Mouse (Mus musculus) lung, embryonic 15.5 days (tissue): ENCODE results near the gene Fam131c. TPM values are rescaled to one million over a fixed set of nuclear protein-coding genes. Genes with fewer than 3 reads are reported as not detected.

ENCODE experiments used
- ATAC-seq: fragments of 200-750 bp; cut with Nextera tagmentation; 2 replicates; pipeline ENCODE4 v1.8.0; 2017; ENCODE audit warnings: moderate number of reproducible peaks, borderline replicate concordance; ENCODE audit not compliant: low FRiP score, low TSS enrichment; ENCODE audit errors: extremely low read depth
- H3K27ac ChIP-seq: fragments of 300-500 bp; sonication (generic); 2 replicates; pipeline ENCODE4 v1.5.1; 2015; ENCODE audit warnings: moderate library complexity, mild to moderate bottlenecking, inconsistent platforms
- H3K27me3 ChIP-seq: fragments of 300-500 bp; sonication (generic); 2 replicates; pipeline ENCODE4 v1.6.1; 2015; ENCODE audit warnings: inconsistent platforms
- H3K36me3 ChIP-seq: fragments of 300-500 bp; sonication (generic); 2 replicates; pipeline ENCODE4 v1.6.1; 2015; ENCODE audit warnings: inconsistent platforms
- H3K4me1 ChIP-seq: fragments of 300-500 bp; sonication (generic); 2 replicates; pipeline ENCODE4 v1.6.1; 2015; ENCODE audit warnings: inconsistent platforms
- H3K4me2 ChIP-seq: fragments of 300-500 bp; sonication (generic); 2 replicates; pipeline ENCODE4 v1.6.1; 2015; ENCODE audit warnings: inconsistent platforms, mild to moderate bottlenecking, moderate library complexity
- H3K4me3 ChIP-seq: fragments of 300-500 bp; sonication (generic); 2 replicates; pipeline ENCODE4 v1.5.1; 2015; ENCODE audit warnings: mild to moderate bottlenecking, inconsistent platforms
- H3K9ac ChIP-seq: fragments of 300-500 bp; sonication (generic); 2 replicates; pipeline ENCODE4 v1.6.1; 2015; ENCODE audit warnings: inconsistent platforms
- H3K9me3 ChIP-seq: fragments of 300-500 bp; sonication (generic); 2 replicates; pipeline ENCODE4 v1.6.1; 2016; ENCODE audit warnings: inconsistent platforms
- WGBS: fragments of 180-500 bp; shearing (Covaris S2); methylation state at CpG from one replicate; pipeline ENCODE4 v1.1.7; 2015; 5-methylcytosine and 5-hydroxymethylcytosine counted together
- polyA plus RNA-seq: library from polyadenylated mRNA; unstranded; fragments of >200 nt; fragmentation: Nextera tagmentation; extraction: Ambion mirVana; gene quantifications from 2 replicates; pipeline ENCODE4 v1.2.1, GENCODE M21; 2015

Fam131c gene
- polyA plus RNA-seq, 1 experiment from 2014 or later = 3.1 TPM

DNA sequence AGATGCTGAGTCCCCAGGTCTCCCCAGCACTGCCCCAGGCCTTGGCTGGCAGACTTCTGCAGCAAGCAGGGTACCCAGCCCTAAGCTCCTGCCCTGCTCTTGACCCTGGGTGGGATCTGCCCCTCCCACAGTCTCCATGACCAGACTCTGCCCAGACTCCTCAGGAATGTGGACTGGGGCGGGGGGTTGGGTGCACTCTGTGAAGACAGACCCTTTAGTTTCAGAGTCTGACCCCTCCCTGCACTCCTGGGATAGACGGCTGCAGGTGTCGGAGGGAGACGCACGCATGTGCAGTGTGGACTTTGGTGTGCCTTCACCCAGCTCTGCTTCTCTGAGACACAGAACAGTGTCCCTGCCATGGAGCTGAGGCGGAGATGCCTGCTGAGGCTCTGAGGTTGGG lies 30.0 kb upstream of the Fam131c start:
- H3K4me2 ChIP-seq = peak overlapping the region; percentile 10; the same call in 1 of the 2 replicates

DNA sequence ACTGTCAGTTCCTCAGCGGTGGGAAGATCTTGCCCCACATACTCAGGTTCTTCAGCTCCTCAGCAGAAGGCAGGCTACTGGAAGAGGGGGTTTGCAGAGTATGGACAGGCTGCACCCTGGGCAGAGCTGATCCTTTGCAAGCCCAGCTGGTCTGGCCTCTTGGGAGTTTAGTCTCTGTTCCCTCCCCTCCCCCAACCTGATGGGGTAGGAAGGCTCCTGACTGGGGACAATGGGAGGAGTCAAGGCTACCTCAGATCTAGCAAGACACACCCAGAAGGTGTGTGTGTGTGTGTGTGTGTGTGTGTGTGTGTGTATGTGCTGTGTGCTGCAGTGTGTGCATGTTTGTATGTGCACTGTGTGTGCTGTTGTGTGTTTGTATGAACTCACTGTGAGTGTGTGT lies 29.2 kb upstream of the Fam131c start:
- Histone ChIP-seq H3K9ac (no peak overlapping the region), H3K27me3 (no peaks in the 10 kb centered on the region), H3K9me3 (no peaks in the 10 kb centered on the region), H3K4me2 (no peak overlapping the region), H3K27ac (peak overlapping the region; percentile 78), H3K4me1 (peaks cover 35% of the 10 kb centered on the region), H3K4me3 (no peak overlapping the region), H3K36me3 (no peaks in the 10 kb centered on the region)
- 5% methylated on average over 1 of the region's 1 CpGs for WGBS
- ATAC-seq = no peak

More for the DNA sequence above, 30.0 kb upstream of the Fam131c start:
- peaks cover 35% of the 10 kb centered on the region for H3K4me1 ChIP-seq
- H3K9me3 ChIP-seq = no peaks in the 10 kb centered on the region
- no peaks in the 10 kb centered on the region for H3K27me3 ChIP-seq
- no peaks in the 10 kb centered on the region for H3K36me3 ChIP-seq
- 25% methylated on average over 6 of the region's 6 CpGs for WGBS
- H3K9ac ChIP-seq = no peak overlapping the region
- H3K27ac ChIP-seq = peak overlapping the region; percentile 78
- ATAC-seq = peak; percentile 72
- no peak overlapping the region for H3K4me3 ChIP-seq

GRCm38 (mm10) chr4:141341477-141341876 lies 26.5 kb upstream of the Fam131c start:
- ATAC-seq = no peak
- no peak overlapping the region for H3K9ac ChIP-seq
- 71% methylated on average over 6 of the region's 7 CpGs for WGBS
- no peaks in the 10 kb centered on the region for H3K27me3 ChIP-seq
- H3K4me1 ChIP-seq = peaks cover 16% of the 10 kb centered on the region
- H3K27ac ChIP-seq = no peak overlapping the region
- no peak overlapping the region for H3K4me2 ChIP-seq
- no peak overlapping the region for H3K4me3 ChIP-seq
- H3K36me3 ChIP-seq = no peaks in the 10 kb centered on the region
- H3K9me3 ChIP-seq = no peaks in the 10 kb centered on the region

GRCm38 (mm10) chr4:141343515-141343914 lies 24.5 kb upstream of the Fam131c start:
- WGBS = 69% methylated on average over 7 of the region's 7 CpGs
- Histone ChIP-seq H3K9me3 (no peaks in the 10 kb centered on the region), H3K4me1 (peaks cover 15% of the 10 kb centered on the region), H3K4me3 (no peak overlapping the region), H3K4me2 (no peak overlapping the region), H3K27me3 (no peaks in the 10 kb centered on the region), H3K36me3 (no peaks in the 10 kb centered on the region), H3K9ac (no peak overlapping the region), H3K27ac (no peak overlapping the region)
- no peak for ATAC-seq

DNA sequence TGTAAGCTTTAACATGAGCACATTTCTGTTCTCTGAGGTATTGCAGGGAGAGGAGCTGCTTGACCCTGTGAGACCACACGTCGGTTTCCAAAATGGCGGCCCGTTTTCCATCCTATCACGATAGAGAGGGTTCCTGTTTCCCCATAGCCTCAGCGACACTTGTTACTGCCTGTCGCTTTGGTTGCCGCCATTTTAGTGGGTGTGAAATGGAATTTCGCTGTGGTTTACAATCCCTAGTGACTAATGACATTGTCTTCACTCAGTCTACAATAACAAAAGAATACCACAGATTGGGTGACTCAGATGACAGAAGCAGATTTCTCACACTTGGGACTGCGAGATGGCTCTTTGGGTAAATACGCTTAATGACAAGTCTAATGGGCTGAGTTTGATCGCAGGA lies 22.8 kb upstream of the Fam131c start:
- Histone ChIP-seq H3K9ac (no peak overlapping the region), H3K4me3 (no peak overlapping the region), H3K36me3 (no peaks in the 10 kb centered on the region), H3K27ac (no peak overlapping the region), H3K4me2 (no peak overlapping the region), H3K27me3 (no peaks in the 10 kb centered on the region), H3K4me1 (peaks cover 10% of the 10 kb centered on the region; the same call in 1 of the 2 replicates), H3K9me3 (no peaks in the 10 kb centered on the region)
- ATAC-seq = no peak
- WGBS = 81% methylated on average over 12 of the region's 12 CpGs

DNA sequence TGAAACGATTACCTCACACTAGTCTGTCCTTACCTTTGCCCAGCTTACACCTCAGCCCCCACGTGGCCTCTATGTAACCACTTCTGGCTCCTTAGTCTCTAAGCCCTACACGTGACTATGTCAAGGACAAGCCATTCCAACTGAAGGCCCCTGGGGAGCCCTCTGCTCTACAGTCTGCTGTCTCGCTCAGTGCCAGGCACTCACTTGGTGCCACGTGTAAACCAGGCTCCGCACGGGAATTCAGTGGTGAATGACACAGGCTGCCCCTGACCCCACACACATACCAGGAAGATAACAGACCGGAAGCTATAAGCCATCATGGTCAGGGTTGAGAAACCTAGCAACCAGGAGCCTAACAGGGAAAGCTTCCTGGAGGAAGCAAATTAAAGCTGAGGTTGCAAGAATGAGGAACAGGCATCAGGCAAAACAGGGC lies 20.6 kb upstream of the Fam131c start:
- Histone ChIP-seq H3K4me2 (no peak overlapping the region), H3K9ac (no peak overlapping the region), H3K27ac (peak overlapping the region; percentile 62), H3K4me3 (no peak overlapping the region), H3K36me3 (no peaks in the 10 kb centered on the region), H3K4me1 (peaks cover 10% of the 10 kb centered on the region; the same call in 1 of the 2 replicates), H3K27me3 (no peaks in the 10 kb centered on the region), H3K9me3 (no peaks in the 10 kb centered on the region)
- ATAC-seq = peak; percentile 78
- 30% methylated on average over 8 of the region's 8 CpGs for WGBS

DNA sequence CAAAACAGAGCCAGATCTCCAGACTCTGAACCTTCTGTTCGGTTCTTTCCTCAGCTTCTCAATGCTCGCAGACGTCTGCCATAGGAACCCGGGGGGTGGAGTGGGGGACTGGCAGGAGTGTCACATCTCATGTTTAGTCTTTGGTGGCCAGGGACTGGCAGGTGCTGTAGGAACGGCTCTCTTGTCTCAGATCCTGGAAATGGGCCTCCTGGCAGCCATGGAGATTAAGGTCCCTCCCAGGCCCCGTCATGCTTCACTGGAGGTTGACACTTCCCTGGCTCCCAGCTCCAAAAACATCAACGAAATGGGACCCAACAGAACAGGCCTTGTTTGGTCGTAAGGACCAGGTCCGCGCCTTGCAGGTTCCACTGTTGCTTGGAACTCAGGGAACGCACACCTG lies 19.4 kb upstream of the Fam131c start:
- H3K4me1 ChIP-seq = peaks cover 15% of the 10 kb centered on the region
- WGBS = 60% methylated on average over 11 of the region's 11 CpGs
- ATAC-seq = no peak

DNA sequence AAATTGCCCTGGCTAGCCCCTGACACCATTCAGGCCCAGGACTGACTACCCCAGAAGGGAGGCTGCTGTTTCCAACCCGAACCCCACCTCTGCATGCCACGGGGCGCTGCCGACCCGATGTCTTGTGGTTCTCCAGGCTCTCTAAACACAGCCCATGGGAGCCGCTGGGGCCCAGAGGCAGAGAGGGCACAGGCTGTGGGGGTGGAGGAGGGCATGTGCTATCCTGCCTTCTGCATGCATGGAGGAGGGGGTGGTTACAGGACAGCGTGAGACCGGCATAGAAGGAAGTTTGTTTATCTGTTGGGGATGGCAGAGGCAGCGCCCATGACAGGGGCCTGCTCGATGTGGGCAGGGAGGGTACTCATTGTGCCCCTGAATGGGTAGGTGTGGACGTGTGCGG lies 18.0 kb upstream of the Fam131c start:
- Histone ChIP-seq H3K27ac (no peak overlapping the region), H3K27me3 (no peaks in the 10 kb centered on the region), H3K4me3 (no peak overlapping the region), H3K36me3 (no peaks in the 10 kb centered on the region), H3K9me3 (no peaks in the 10 kb centered on the region), H3K4me2 (no peak overlapping the region), H3K9ac (no peak overlapping the region), H3K4me1 (peaks cover 21% of the 10 kb centered on the region)
- ATAC-seq = no peak
- WGBS = 71% methylated on average over 12 of the region's 12 CpGs

More for the DNA sequence above, 19.4 kb upstream of the Fam131c start:
- H3K4me2 ChIP-seq = no peak overlapping the region
- H3K4me3 ChIP-seq = no peak overlapping the region
- no peak overlapping the region for H3K9ac ChIP-seq
- no peaks in the 10 kb centered on the region for H3K27me3 ChIP-seq
- no peaks in the 10 kb centered on the region for H3K36me3 ChIP-seq
- no peak overlapping the region for H3K27ac ChIP-seq
- no peaks in the 10 kb centered on the region for H3K9me3 ChIP-seq

GRCm38 (mm10) chr4:141351972-141352371 lies 16.0 kb upstream of the Fam131c start:
- Histone ChIP-seq H3K9me3 (no peaks in the 10 kb centered on the region), H3K4me2 (no peak overlapping the region), H3K9ac (no peak overlapping the region), H3K27me3 (no peaks in the 10 kb centered on the region), H3K4me1 (peaks cover 21% of the 10 kb centered on the region), H3K27ac (no peak overlapping the region), H3K36me3 (no peaks in the 10 kb centered on the region), H3K4me3 (no peak overlapping the region)
- ATAC-seq = no peak
- 41% methylated on average over 7 of the region's 7 CpGs for WGBS

- Histone ChIP-seq H3K4me1 (peaks cover 15% of the 10 kb centered on the region), H3K36me3 (no peaks in the 10 kb centered on the region), H3K9ac (no peak overlapping the region), H3K4me2 (no peak overlapping the region), H3K27me3 (no peaks in the 10 kb centered on the region), H3K4me3 (no peak overlapping the region), H3K9me3 (no peaks in the 10 kb centered on the region), H3K27ac (peak overlapping the region; percentile 75)
- ATAC-seq = no peak
- WGBS = 75% methylated on average over 5 of the region's 5 CpGs
These were observed 15.0 kb upstream of the Fam131c start for GRCm38 (mm10) chr4:141352986-141353385.

- no peak overlapping the region for H3K9ac ChIP-seq
- ATAC-seq = peak; percentile 58
- H3K36me3 ChIP-seq = no peaks in the 10 kb centered on the region
- peaks cover 12% of the 10 kb centered on the region for H3K4me1 ChIP-seq
- H3K27me3 ChIP-seq = no peaks in the 10 kb centered on the region
- peak overlapping the region; percentile 75 for H3K27ac ChIP-seq
- 43% methylated on average over 8 of the region's 8 CpGs for WGBS
- H3K4me3 ChIP-seq = no peak overlapping the region
- no peaks in the 10 kb centered on the region for H3K9me3 ChIP-seq
- no peak overlapping the region for H3K4me2 ChIP-seq
These were observed 14.2 kb upstream of the Fam131c start for GRCm38 (mm10) chr4:141353868-141354267.

- Histone ChIP-seq H3K27ac (no peak overlapping the region), H3K36me3 (no peaks in the 10 kb centered on the region)
- no peak for ATAC-seq
These were observed 10.2 kb upstream of the Fam131c start for GRCm38 (mm10) chr4:141357811-141358210.

DNA sequence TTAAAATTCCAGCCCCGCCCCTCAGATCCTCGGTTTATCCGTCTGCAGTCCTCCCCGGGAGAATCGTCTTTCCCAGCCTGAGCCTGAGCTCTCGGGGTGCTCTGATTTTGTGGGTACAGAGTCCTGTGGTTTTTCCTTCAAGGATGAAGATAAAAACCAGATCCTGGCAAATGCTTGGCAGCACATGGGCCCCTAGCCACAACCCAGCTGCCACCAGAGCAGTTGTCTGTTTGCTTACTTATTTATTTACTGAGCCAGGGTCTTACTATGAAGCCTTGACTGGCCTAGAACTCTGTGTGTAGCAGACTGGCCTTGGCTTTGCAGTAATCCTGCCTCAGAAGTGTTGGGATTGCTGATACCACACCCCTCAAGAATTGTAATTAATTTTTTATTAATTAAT lies 8.8 kb upstream of the Fam131c start:
- Histone ChIP-seq H3K27me3 (peaks cover 2% of the 10 kb centered on the region; the same call in 1 of the 2 replicates), H3K4me1 (peaks cover 22% of the 10 kb centered on the region), H3K4me2 (no peak overlapping the region), H3K9ac (no peak overlapping the region), H3K9me3 (no peaks in the 10 kb centered on the region), H3K4me3 (no peak overlapping the region), H3K27ac (0 out of 2 replicates have a peak overlapping the region, but pooled peaks have one; percentile 29), H3K36me3 (no peaks in the 10 kb centered on the region)
- 82% methylated on average over 6 of the region's 6 CpGs for WGBS
- ATAC-seq = no peak

More at GRCm38 (mm10) chr4:141357811-141358210, 10.2 kb upstream of the Fam131c start:
- no peak overlapping the region for H3K9ac ChIP-seq
- no peaks in the 10 kb centered on the region for H3K9me3 ChIP-seq
- peaks cover 26% of the 10 kb centered on the region for H3K4me1 ChIP-seq
- no peaks in the 10 kb centered on the region for H3K27me3 ChIP-seq
- no peak overlapping the region for H3K4me3 ChIP-seq
- no peak overlapping the region for H3K4me2 ChIP-seq
